Mouse (Mus musculus) hindbrain, embryonic 10.5 days (tissue): ENCODE measurements around the gene Igfbp7. TPM values are rescaled to one million over a fixed set of nuclear protein-coding genes. Genes with fewer than 3 reads are reported as not detected.

Source experiments
- DNase-seq: peaks from one replicate; pipeline ENCODE4 v3.0.0-alpha.2; 2017; ENCODE audit warnings: low spot score
- H3K27ac ChIP-seq: fragments of 300-500 bp; sonication (generic); 2 replicates; pipeline ENCODE4 v1.5.1; 2016; ENCODE audit warnings: mild to moderate bottlenecking, moderate library complexity
- H3K27me3 ChIP-seq: fragments of 300-500 bp; sonication (generic); 2 replicates; pipeline ENCODE4 v1.6.1; 2016; ENCODE audit warnings: mild to moderate bottlenecking; ENCODE audit not compliant: poor library complexity, insufficient read depth, severe bottlenecking
- H3K36me3 ChIP-seq: fragments of 300-500 bp; sonication (generic); 2 replicates; pipeline ENCODE4 v1.6.1; 2016; ENCODE audit warnings: mild to moderate bottlenecking, moderate library complexity
- H3K4me1 ChIP-seq: fragments of 300-500 bp; sonication (generic); replicated peaks from 2 replicates; pipeline ENCODE4 v1.6.1; 2016; ENCODE audit warnings: mild to moderate bottlenecking
- H3K4me3 ChIP-seq: fragments of 300-500 bp; sonication (generic); 2 replicates; pipeline ENCODE4 v1.5.1; 2016; ENCODE audit warnings: mild to moderate bottlenecking, moderate library complexity
- H3K9me3 ChIP-seq: fragments of 300-500 bp; sonication (generic); 2 replicates; pipeline ENCODE4 v1.6.1; 2016; ENCODE audit warnings: mild to moderate bottlenecking, moderate library complexity
- WGBS: fragments of 180-500 bp; shearing (Covaris S2); methylation state at CpG from one replicate; pipeline ENCODE4 v1.1.7; 2016; 5-methylcytosine and 5-hydroxymethylcytosine counted together
- polyA plus RNA-seq: library from polyadenylated mRNA; unstranded; fragments of >200 nt; fragmentation: Nextera tagmentation; extraction: Ambion mirVana; gene quantifications from 2 replicates; pipeline ENCODE4 v1.2.1, GENCODE M21; 2016

Igfbp7 gene
- polyA plus RNA-seq, 1 experiment from 2014 or later: 25.9 TPM

DNA sequence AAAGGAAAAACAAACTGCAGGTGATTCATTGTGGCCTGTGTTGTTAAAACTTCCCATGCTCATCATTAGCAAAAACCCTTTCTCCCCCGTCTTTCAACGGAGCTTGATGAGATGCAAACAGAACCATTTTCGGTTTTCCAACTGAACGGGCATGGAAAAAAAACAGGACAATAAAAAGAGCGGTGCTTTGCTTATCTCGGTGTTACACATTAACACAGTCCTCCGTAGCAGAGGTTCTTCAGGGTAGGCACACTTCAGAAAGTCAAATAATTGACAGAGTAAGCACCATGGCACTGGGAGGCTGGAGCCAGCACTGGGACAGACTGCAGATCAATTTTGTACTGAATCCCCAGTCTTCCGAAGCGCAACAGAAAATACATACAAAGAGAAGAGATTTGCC is 23.1 kb downstream of the Igfbp7 start:
- 79% methylated on average over 9 of the region's 9 CpGs for WGBS
- no peak overlapping the region for H3K27ac ChIP-seq
- no peaks in the 10 kb centered on the region for H3K4me1 ChIP-seq
- H3K27me3 ChIP-seq: no peaks in the 10 kb centered on the region
- DNase-seq: no peak
- H3K36me3 ChIP-seq: no peaks in the 10 kb centered on the region
- H3K9me3 ChIP-seq: no peaks in the 10 kb centered on the region
- H3K4me3 ChIP-seq: no peak overlapping the region

DNA sequence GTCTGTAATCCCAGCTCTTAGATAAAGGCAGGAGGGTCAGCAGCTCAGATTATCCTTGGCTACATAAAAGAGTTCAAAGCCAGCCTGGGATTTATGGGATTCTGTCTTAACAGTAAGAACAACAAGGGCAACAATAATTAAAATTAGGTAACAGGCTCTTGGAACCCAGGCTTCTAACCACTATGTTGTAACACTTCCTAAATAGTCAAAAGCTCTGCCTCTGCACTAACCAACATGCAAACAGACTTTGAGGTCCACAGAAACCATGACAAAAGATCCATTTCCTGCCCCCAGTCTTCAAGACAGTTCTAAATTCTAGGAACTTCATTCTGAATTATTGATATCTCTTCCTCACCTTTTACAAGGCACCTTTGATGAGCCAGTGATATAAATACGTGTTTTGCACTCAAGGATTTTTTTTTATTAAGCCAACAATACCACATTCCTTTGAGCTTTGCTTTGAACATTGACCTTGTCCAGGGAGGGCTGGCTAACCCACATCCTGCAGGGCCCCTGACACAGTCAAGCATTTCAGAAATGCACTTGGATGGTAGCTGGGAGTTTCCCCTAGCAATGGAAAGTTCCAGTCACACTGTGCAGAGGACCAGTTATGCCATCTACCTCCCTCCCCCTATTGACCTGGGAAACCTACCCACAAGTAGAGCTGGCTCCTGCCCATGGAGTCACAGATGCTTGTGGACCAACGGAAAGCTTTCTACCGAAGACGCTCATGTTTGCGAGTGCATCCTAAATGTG is 23.9 kb downstream of the Igfbp7 start:
- Histone ChIP-seq H3K27ac (no peak overlapping the region), H3K9me3 (no peaks in the 10 kb centered on the region), H3K36me3 (no peaks in the 10 kb centered on the region), H3K27me3 (no peaks in the 10 kb centered on the region), H3K4me3 (no peak overlapping the region), H3K4me1 (no peaks in the 10 kb centered on the region)
- DNase-seq: no peak
- WGBS: 92% methylated on average over 5 of the region's 5 CpGs

GRCm38 (mm10) chr5:77381686-77382085 is 26.2 kb downstream of the Igfbp7 start:
- H3K27ac ChIP-seq: no peak overlapping the region
- no peak overlapping the region for H3K4me3 ChIP-seq
- no peaks in the 10 kb centered on the region for H3K27me3 ChIP-seq
- DNase-seq: no peak
- no peaks in the 10 kb centered on the region for H3K36me3 ChIP-seq
- H3K4me1 ChIP-seq: no peaks in the 10 kb centered on the region
- no peaks in the 10 kb centered on the region for H3K9me3 ChIP-seq
- WGBS: 87% methylated on average over 5 of the region's 5 CpGs

- H3K36me3 ChIP-seq: no peaks in the 10 kb centered on the region
- no peak overlapping the region for H3K27ac ChIP-seq
- no peaks in the 10 kb centered on the region for H3K9me3 ChIP-seq
- WGBS: 91% methylated on average over 7 of the region's 7 CpGs
- DNase-seq: no peak
- no peaks in the 10 kb centered on the region for H3K27me3 ChIP-seq
- no peak overlapping the region for H3K4me3 ChIP-seq
- H3K4me1 ChIP-seq: no peaks in the 10 kb centered on the region
Observed at GRCm38 (mm10) chr5:77381283-77381682, 26.6 kb downstream of the Igfbp7 start.

DNA sequence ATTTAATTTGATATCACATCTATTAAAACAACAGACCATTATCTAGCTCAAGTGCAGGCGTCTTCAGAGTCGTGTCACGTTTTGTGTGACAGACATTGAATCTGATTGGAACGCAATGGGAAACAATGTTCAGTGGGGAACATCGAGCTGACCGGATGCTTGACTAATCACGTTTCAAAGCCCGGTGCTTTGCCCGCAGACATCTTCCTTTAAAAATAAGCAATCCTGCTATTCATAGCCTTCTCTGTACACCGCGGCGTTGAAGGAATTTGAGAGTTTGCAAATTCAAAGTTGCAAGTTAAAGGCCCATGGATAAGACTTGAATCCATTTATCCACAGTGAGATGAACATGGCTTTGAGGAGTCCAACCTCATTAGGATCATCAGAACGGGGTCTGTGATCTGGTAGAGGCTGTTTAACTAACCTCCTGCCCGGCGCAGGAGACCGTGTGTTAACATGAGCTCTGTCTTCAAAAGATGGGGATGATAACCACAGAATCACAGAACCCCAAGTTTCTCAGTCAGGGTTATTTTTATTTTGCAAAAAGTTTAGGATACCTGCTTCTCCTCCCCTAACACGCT is 27.4 kb downstream of the Igfbp7 start:
- no peak for DNase-seq
- Histone ChIP-seq H3K4me3 (no peak overlapping the region), H3K27me3 (no peaks in the 10 kb centered on the region), H3K9me3 (no peaks in the 10 kb centered on the region), H3K27ac (no peak overlapping the region), H3K36me3 (no peaks in the 10 kb centered on the region), H3K4me1 (no peaks in the 10 kb centered on the region)
- 83% methylated on average over 17 of the region's 17 CpGs for WGBS

DNA sequence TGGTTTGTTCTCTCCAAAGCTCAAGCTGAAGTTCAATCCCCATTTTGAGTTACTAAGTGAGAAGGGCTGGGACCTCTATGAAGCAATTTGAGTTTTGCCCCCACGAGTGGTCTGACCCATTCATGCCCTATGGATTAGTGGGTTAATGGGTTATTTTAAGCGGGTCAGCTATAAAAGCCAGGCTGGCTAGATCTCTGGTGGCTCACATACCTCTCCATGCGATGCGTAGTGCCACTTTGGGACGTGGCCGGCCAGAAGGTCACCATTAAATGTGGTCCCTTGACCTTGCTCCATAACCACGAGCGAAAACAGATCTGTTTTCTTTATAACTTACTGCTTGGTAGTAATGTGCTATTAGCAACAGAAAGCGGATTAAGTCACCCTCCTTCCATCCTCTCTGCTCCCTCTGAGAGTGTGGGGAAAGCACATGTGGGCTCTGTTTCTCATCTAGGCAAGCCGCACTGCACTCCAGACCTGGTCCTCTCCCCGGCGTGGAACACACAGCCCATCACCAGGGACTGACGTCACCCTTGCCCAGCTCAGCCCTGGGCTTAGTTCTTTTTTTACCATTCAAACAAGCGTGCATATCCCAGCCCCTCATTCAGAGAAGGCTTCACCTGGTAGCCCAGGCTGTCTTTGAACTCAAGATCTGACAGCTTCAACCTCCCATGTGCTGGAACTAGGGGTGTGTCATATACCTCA is 28.3 kb downstream of the Igfbp7 start:
- 78% methylated on average over 14 of the region's 14 CpGs for WGBS
- Histone ChIP-seq H3K4me3 (no peak overlapping the region), H3K27me3 (no peaks in the 10 kb centered on the region), H3K27ac (no peak overlapping the region), H3K36me3 (no peaks in the 10 kb centered on the region), H3K9me3 (no peaks in the 10 kb centered on the region), H3K4me1 (no peaks in the 10 kb centered on the region)
- DNase-seq: no peak

DNA sequence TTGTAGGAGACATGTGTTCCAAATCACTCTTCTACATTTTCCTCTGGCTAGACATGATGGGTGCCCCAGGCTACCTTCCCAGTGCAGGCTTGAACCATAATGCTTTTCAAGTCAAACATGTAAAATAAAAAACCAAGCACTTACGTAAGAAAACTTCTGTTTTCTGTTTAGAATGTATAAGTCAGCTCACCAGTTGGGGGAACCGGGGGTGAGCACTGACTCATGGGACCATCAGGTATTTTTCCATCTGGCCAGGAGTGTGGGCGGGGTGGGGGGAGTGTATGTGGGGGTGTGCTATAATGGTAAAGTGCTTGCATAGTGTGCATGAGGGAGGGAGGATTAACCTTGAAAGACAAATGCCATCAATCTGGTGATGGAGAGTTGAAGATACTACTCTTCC is 29.8 kb downstream of the Igfbp7 start:
- Histone ChIP-seq H3K4me1 (no peaks in the 10 kb centered on the region), H3K27ac (no peak overlapping the region), H3K36me3 (no peaks in the 10 kb centered on the region), H3K4me3 (no peak overlapping the region), H3K9me3 (no peaks in the 10 kb centered on the region), H3K27me3 (no peaks in the 10 kb centered on the region)
- no peak for DNase-seq
- 89% methylated on average over 3 of the region's 3 CpGs for WGBS

GRCm38 (mm10) chr5:77375546-77375945 is 32.3 kb downstream of the Igfbp7 start:
- no peak for DNase-seq
- Histone ChIP-seq H3K4me1 (peaks cover 9% of the 10 kb centered on the region), H3K4me3 (no peak overlapping the region), H3K27ac (no peak overlapping the region), H3K36me3 (no peaks in the 10 kb centered on the region), H3K9me3 (no peaks in the 10 kb centered on the region), H3K27me3 (no peaks in the 10 kb centered on the region)
- 70% methylated on average over 4 of the region's 4 CpGs for WGBS

- H3K4me1 ChIP-seq: peaks cover 9% of the 10 kb centered on the region
- H3K27me3 ChIP-seq: no peaks in the 10 kb centered on the region
- WGBS: 81% methylated on average over 3 of the region's 3 CpGs
- H3K36me3 ChIP-seq: no peaks in the 10 kb centered on the region
- H3K27ac ChIP-seq: no peak overlapping the region
- DNase-seq: no peak
- H3K4me3 ChIP-seq: no peak overlapping the region
- no peaks in the 10 kb centered on the region for H3K9me3 ChIP-seq
Observed at GRCm38 (mm10) chr5:77374945-77375344, 32.9 kb downstream of the Igfbp7 start.

DNA sequence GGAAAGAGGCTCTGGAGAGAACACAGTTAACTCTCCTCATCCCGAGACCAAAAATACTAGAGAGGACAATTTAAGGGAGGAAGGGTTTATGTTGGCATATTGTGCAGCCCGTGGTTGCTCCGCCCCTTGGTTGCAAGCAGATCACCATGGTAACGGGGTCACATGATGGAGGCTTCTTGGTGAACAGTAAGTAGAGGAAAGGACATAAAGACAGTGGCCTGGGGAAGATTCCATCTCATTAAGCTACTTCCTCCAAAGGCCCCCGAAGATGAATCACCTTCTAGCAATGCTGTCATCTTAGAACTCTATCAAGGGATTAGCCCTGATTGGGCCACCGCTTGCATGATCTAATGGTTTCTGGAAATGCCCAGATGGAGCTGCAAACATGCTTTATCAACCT is 35.1 kb downstream of the Igfbp7 start:
- 73% methylated on average over 6 of the region's 6 CpGs for WGBS
- H3K27ac ChIP-seq: no peak overlapping the region
- no peak overlapping the region for H3K4me3 ChIP-seq
- peaks cover 9% of the 10 kb centered on the region for H3K4me1 ChIP-seq
- no peaks in the 10 kb centered on the region for H3K36me3 ChIP-seq
- no peaks in the 10 kb centered on the region for H3K27me3 ChIP-seq
- H3K9me3 ChIP-seq: no peaks in the 10 kb centered on the region
- no peak for DNase-seq

DNA sequence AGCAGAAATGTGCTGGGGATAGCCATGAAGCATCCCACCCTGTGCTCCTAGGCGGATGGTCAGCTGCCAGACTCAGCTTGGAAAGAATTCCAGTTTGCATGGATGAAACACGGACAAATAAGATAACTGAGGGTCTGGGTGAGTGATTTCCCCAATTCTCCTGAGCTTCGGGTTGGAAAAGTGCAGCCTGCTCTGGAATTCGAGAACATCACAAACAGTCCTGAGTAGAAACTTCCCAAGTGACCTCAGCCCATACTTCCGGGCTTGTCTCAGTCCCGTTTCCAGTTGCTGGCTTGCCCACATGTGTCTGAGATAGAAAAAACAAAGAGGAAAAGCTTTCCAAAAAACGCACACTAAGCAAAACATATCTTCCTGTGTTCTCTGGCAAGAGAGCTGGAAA is 35.6 kb downstream of the Igfbp7 start:
- Histone ChIP-seq H3K4me3 (no peak overlapping the region), H3K36me3 (no peaks in the 10 kb centered on the region), H3K9me3 (no peaks in the 10 kb centered on the region), H3K4me1 (peaks cover 9% of the 10 kb centered on the region), H3K27me3 (no peaks in the 10 kb centered on the region), H3K27ac (no peak overlapping the region)
- no peak for DNase-seq
- 77% methylated on average over 7 of the region's 7 CpGs for WGBS

- WGBS: 82% methylated on average over 5 of the region's 5 CpGs
- H3K27me3 ChIP-seq: no peaks in the 10 kb centered on the region
- H3K4me1 ChIP-seq: peaks cover 9% of the 10 kb centered on the region
- DNase-seq: no peak
- no peaks in the 10 kb centered on the region for H3K36me3 ChIP-seq
- H3K9me3 ChIP-seq: no peaks in the 10 kb centered on the region
- no peak overlapping the region for H3K4me3 ChIP-seq
- H3K27ac ChIP-seq: no peak overlapping the region
Observed at GRCm38 (mm10) chr5:77370378-77370892, 37.4 kb downstream of the Igfbp7 start.

- no peak for DNase-seq
- WGBS: 81% methylated on average over 5 of the region's 5 CpGs
- no peak overlapping the region for H3K4me3 ChIP-seq
Observed at GRCm38 (mm10) chr5:77369394-77369793, 38.4 kb downstream of the Igfbp7 start.

More at GRCm38 (mm10) chr5:77369394-77369793, 38.4 kb downstream of the Igfbp7 start:
- Histone ChIP-seq H3K36me3 (no peaks in the 10 kb centered on the region), H3K9me3 (no peaks in the 10 kb centered on the region), H3K4me1 (peaks cover 9% of the 10 kb centered on the region), H3K27me3 (no peaks in the 10 kb centered on the region), H3K27ac (no peak overlapping the region)
